ENCODE assay signal across 9 mouse cellular contexts in genomic region chr15:13859193-13859592, GRCm38 (mm10).
DNase-seq lines count a peak whose midpoint lies in the region; ATAC-seq and TF ChIP-seq lines count a peak whose summit lies in the region.
"Had no signal": no experiment of that assay in that cellular context is flagged by ENCODE, and none has a peak within 500 bp of the region (broad histone marks: within the 10 kb centered on the region; RNA-seq: fewer than 3 reads in every experiment).

No protein-coding gene starts in this region.

- no peak overlapping the region for H3K9ac ChIP-seq in hindbrain, embryonic 12.5 days
- H3K9ac ChIP-seq in hindbrain, embryonic 13.5 days: no peak overlapping the region
- H3K9ac ChIP-seq in lung, postnatal 0 days (replicated peaks; ENCODE audit: low read depth): no peak overlapping the region
- H3K9ac ChIP-seq: heart, embryonic 15.5 days had no signal

- H3K4me2 ChIP-seq in hindbrain, embryonic 12.5 days (replicated peaks): no peak overlapping the region
- H3K4me2 ChIP-seq in hindbrain, embryonic 13.5 days: no peak overlapping the region
- no peak overlapping the region for H3K4me2 ChIP-seq in lung, postnatal 0 days (replicated peaks; ENCODE audit: low read depth, low read length)
- H3K4me2 ChIP-seq: heart, embryonic 15.5 days had no signal

- 98% methylated on average over 1 of the region's 1 CpGs for WGBS in hindbrain, embryonic 12.5 days
- WGBS in hindbrain, embryonic 13.5 days: 98% methylated on average over 1 of the region's 1 CpGs
- WGBS in lung, postnatal 0 days: 74% methylated on average over 1 of the region's 1 CpGs
- WGBS in lung, adult 2 months: 86% methylated on average over 1 of the region's 1 CpGs

- no peaks in the 10 kb centered on the region for H3K9me3 ChIP-seq in hindbrain, embryonic 12.5 days (replicated peaks)
- no peaks in the 10 kb centered on the region for H3K9me3 ChIP-seq in hindbrain, embryonic 13.5 days
- H3K9me3 ChIP-seq in lung, postnatal 0 days (ENCODE audit: low read length): no peaks in the 10 kb centered on the region
- H3K9me3 ChIP-seq: heart, embryonic 15.5 days had no signal

- H3K36me3 ChIP-seq in hindbrain, embryonic 12.5 days: no peaks in the 10 kb centered on the region
- H3K36me3 ChIP-seq in hindbrain, embryonic 13.5 days: no peaks in the 10 kb centered on the region
- H3K36me3 ChIP-seq in lung, postnatal 0 days (ENCODE audit: insufficient read depth, low read length): no peaks in the 10 kb centered on the region
- H3K36me3 ChIP-seq: heart, embryonic 15.5 days had no signal

- H3K4me1 ChIP-seq in hindbrain, embryonic 12.5 days: no peaks in the 10 kb centered on the region
- H3K4me1 ChIP-seq in hindbrain, embryonic 13.5 days (replicated peaks): no peaks in the 10 kb centered on the region
- H3K4me1 ChIP-seq in lung, postnatal 0 days (ENCODE audit: insufficient read depth, low read depth, low read length): no peaks in the 10 kb centered on the region
- H3K4me1 ChIP-seq in lung, adult 2 months (ENCODE audit: control insufficient read depth, insufficient read depth, low read length): no peaks in the 10 kb centered on the region
- H3K4me1 ChIP-seq: heart, embryonic 15.5 days had no signal

- no peak overlapping the region for H3K27ac ChIP-seq in hindbrain, embryonic 12.5 days
- no peak overlapping the region for H3K27ac ChIP-seq in hindbrain, embryonic 13.5 days
- no peak overlapping the region for H3K27ac ChIP-seq in lung, postnatal 0 days (ENCODE audit: low read length)
- H3K27ac ChIP-seq: heart, embryonic 15.5 days had no signal

- peak; percentile 39 for DNase-seq in lung, postnatal 0 days (ENCODE audit: low spot score)
- no peak for DNase-seq in lung, adult 2 months
- DNase-seq in NIH3T3 (ENCODE audit: low read depth) (peak; percentile 14), MN1 (ENCODE audit: low spot score) (no peak)
- no peak for DNase-seq in ovary, postnatal 14 days (ENCODE audit: low spot score)

- TF ChIP-seq CTCF in lung, postnatal 0 days (IDR thresholded peaks at IDR 0.05): peak; percentile 71
- no peak for TF ChIP-seq CTCF in lung, adult 2 months (IDR thresholded peaks at IDR 0.05; ENCODE audit: insufficient read depth, low read length)

- no peak overlapping the region for H3K4me3 ChIP-seq in hindbrain, embryonic 12.5 days
- no peak overlapping the region for H3K4me3 ChIP-seq in hindbrain, embryonic 13.5 days
- H3K4me3 ChIP-seq in lung, postnatal 0 days (ENCODE audit: low read depth, low read length): no peak overlapping the region
- no peak overlapping the region for H3K4me3 ChIP-seq in lung, adult 2 months (replicated peaks; ENCODE audit: extremely low read depth, low read depth, low read length)
- H3K4me3 ChIP-seq: heart, embryonic 15.5 days had no signal

- H3K27me3 ChIP-seq in hindbrain, embryonic 12.5 days: no peaks in the 10 kb centered on the region
- no peaks in the 10 kb centered on the region for H3K27me3 ChIP-seq in hindbrain, embryonic 13.5 days
- H3K27me3 ChIP-seq in lung, postnatal 0 days (replicated peaks; ENCODE audit: insufficient read depth, low read length): no peaks in the 10 kb centered on the region
- H3K27me3 ChIP-seq: heart, embryonic 15.5 days had no signal

- ATAC-seq in hindbrain, embryonic 12.5 days (ENCODE audit: low FRiP score): 0 out of 2 replicates have a peak, but pooled peaks have one; percentile 46
- ATAC-seq in hindbrain, embryonic 13.5 days (ENCODE audit: low FRiP score): no peak
- ATAC-seq in lung, postnatal 0 days: no peak
- peak; percentile 55; the same call in 1 of the 2 replicates for ATAC-seq in megakaryocyte progenitor cell, adult 5-6 weeks (replicated peaks; ENCODE audit: poor library complexity)

- TF ChIP-seq EP300 in lung, postnatal 0 days (IDR thresholded peaks at IDR 0.05): no peak

- TF ChIP-seq POLR2A in lung, adult 2 months (IDR thresholded peaks at IDR 0.05; ENCODE audit: borderline replicate concordance, extremely low read depth, low read depth, low read length): no peak

Comparison
In these comparisons a context has a peak if more than half of its experiments do, and no peak if none do; other contexts are left out.
1. ATAC-seq: peak in hindbrain, embryonic 12.5 days (single experiment) and megakaryocyte progenitor cell, adult 5-6 weeks (single experiment); none in hindbrain, embryonic 13.5 days (single experiment) and lung, postnatal 0 days (single experiment).
2. DNase-seq: peak in lung, postnatal 0 days (single experiment) and NIH3T3 (single experiment); none in lung, adult 2 months (single experiment), ovary, postnatal 14 days (single experiment) and MN1 (single experiment).